Mouse (Mus musculus) ES-E14 (cell line): ENCODE measurements around the gene Nf1. TPM values are rescaled to one million over a fixed set of nuclear protein-coding genes. Genes with fewer than 3 reads are reported as not detected.

ENCODE experiments used
- DNase-seq: peaks from one replicate; pipeline ENCODE4 v3.0.0-alpha.2; 2013; ENCODE audit warnings: low read depth, low spot score
- H3K27ac ChIP-seq: 2 replicates; pipeline ENCODE4 v1.5.1; 2012; ENCODE audit warnings: low read depth, mild to moderate bottlenecking, low read length, moderate library complexity, mixed read lengths; ENCODE audit not compliant: poor library complexity, insufficient read depth, severe bottlenecking
- H3K36me3 ChIP-seq: 2 replicates; pipeline ENCODE4 v1.6.1; 2012; ENCODE audit warnings: mild to moderate bottlenecking, low read length, moderate library complexity, mixed read lengths; ENCODE audit not compliant: control insufficient read depth, poor library complexity, insufficient read depth, severe bottlenecking
- H3K4me1 ChIP-seq, 2 experiments: fragments of 150-350 bp in 1 of 2; sonication (generic) in 1 of 2; 2 replicates each; pipeline ENCODE4 v1.6.1; 2012; ENCODE audit warnings: low read length in 2 of 2, mild to moderate bottlenecking in 1 of 2, mixed read lengths in 1 of 2; ENCODE audit not compliant: control insufficient read depth in 2 of 2, insufficient read depth in 2 of 2, poor library complexity in 1 of 2
- H3K4me3 ChIP-seq, 2 experiments: fragments of 150-350 bp in 1 of 2; sonication (generic) in 1 of 2; 2 replicates each; pipeline ENCODE4 v1.5.1; 2012; ENCODE audit warnings: low read length in 2 of 2, low read depth in 1 of 2, mild to moderate bottlenecking in 1 of 2, mixed read lengths in 1 of 2; ENCODE audit not compliant: insufficient read depth in 1 of 2, poor library complexity in 1 of 2, severe bottlenecking in 1 of 2
- H3K9ac ChIP-seq: 2 replicates; pipeline ENCODE4 v1.6.1; 2012; ENCODE audit warnings: low read depth, mild to moderate bottlenecking, low read length, mixed read lengths; ENCODE audit not compliant: poor library complexity, insufficient read depth, severe bottlenecking
- H3K9me3 ChIP-seq: fragments of 150-350 bp; sonication (generic); 2 replicates; pipeline ENCODE4 v1.6.1; 2012; ENCODE audit warnings: low read depth, mild to moderate bottlenecking, low read length; ENCODE audit not compliant: control insufficient read depth, insufficient read depth
- CHD2 ChIP-seq: IDR thresholded peaks from 2 replicates; pipeline ENCODE4 v1.6.1; 2014; ENCODE audit warnings: mild to moderate bottlenecking, low read depth, low read length, inconsistent platforms
- HCFC1 ChIP-seq: IDR thresholded peaks from 2 replicates; pipeline ENCODE4 v1.6.1; 2012; ENCODE audit warnings: low read length, inconsistent platforms, borderline replicate concordance; ENCODE audit not compliant: insufficient read depth
- MAFK ChIP-seq: IDR thresholded peaks from 2 replicates; pipeline ENCODE4 v1.6.1; 2014; ENCODE audit warnings: mild to moderate bottlenecking, low read depth, low read length, inconsistent platforms; ENCODE audit not compliant: insufficient read depth
- ZC3H11A ChIP-seq: IDR thresholded peaks from 2 replicates; pipeline ENCODE4 v1.6.1; 2012; ENCODE audit warnings: low read depth, mild to moderate bottlenecking, inconsistent platforms, low read length, borderline replicate concordance
- ZNF384 ChIP-seq: IDR thresholded peaks from 2 replicates; pipeline ENCODE4 v1.6.1; 2012; ENCODE audit warnings: low read depth, low read length, inconsistent platforms
- in situ Hi-C, 2 experiments: fragments of 600-800 bp; cut with MboI; formaldehyde crosslinking; loops; one replicate each; pipeline ENCODE4 v1.15.1; 2025; ENCODE audit warnings: low sequenced_read_pairs in 2 of 2, inconsistent platforms in 1 of 2; ENCODE audit not compliant: unreplicated experiment in 2 of 2
- total RNA-seq: library from RNA; depleted of rRNA; stranded (reverse); fragments of 300-350 nt; gene quantifications from 2 replicates; pipeline ENCODE4 v1.2.3, GENCODE M21; 2012

The Nf1 gene
- total RNA-seq, 1 experiment = 15.3 TPM

DNA sequence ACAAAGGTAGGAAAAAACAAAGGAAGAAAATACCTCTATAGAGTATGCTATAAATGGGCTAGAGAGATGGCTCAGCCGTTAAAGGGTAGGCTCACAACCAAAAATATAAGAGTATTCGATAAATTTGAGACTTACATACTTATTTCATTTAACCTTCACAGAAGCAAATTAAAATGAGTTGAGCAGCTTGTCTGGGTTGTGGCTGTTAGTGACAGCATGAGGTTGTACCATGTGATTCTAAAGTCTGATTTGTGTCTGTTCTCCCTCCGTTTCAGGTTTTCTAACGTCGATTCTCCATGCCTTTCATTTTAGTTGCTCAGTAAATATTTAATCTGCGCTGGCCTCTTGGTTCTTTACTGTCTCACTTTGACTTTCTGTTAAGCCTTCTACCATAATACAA lies 179.8 kb downstream of the Nf1 start:
- no peaks in the 10 kb centered on the region for H3K36me3 ChIP-seq
- in situ Hi-C loops = no loop called here
- no peak overlapping the region for H3K9ac ChIP-seq
- no peaks in the 10 kb centered on the region for H3K4me1 ChIP-seq
- no peak for TF ChIP-seq MAFK
- DNase-seq = no peak
- H3K4me3 ChIP-seq = no peak overlapping the region
- H3K27ac ChIP-seq = no peak overlapping the region
- no peaks in the 10 kb centered on the region for H3K9me3 ChIP-seq

DNA sequence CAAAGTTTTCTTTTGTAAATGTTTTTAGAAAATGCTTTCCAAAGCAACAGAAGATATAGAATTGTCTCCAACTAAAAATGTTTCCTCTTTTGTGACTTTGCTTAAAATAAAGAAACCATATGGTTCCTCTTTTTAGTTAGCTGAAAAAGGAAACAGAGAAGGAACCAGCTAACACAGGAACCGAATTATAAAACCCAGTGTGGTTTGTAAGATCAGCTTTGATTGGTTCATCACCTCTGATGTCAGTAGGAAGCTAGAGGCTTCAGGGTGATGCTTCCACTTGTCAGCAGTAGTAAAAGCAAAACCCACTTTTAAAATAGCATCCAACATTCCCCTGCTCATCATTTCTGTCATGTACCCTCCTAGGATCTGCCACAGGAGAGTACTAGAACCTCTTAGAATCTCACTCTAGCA lies 180.4 kb downstream of the Nf1 start:
- H3K4me1 ChIP-seq = no peaks in the 10 kb centered on the region
- H3K4me3 ChIP-seq = no peak overlapping the region
- in situ Hi-C loops = no loop called here
- TF ChIP-seq CHD2 = no peak
- no peak for DNase-seq
- no peaks in the 10 kb centered on the region for H3K9me3 ChIP-seq
- H3K9ac ChIP-seq = no peak overlapping the region
- H3K27ac ChIP-seq = no peak overlapping the region
- H3K36me3 ChIP-seq = no peaks in the 10 kb centered on the region

- no peak overlapping the region for H3K27ac ChIP-seq
- in situ Hi-C loops = no loop called here
- H3K9ac ChIP-seq = no peak overlapping the region
- no peak for TF ChIP-seq CHD2
- TF ChIP-seq ZNF384 = no peak
- TF ChIP-seq HCFC1 = no peak
- TF ChIP-seq MAFK = no peak
- no peak for TF ChIP-seq ZC3H11A
- H3K9me3 ChIP-seq = no peaks in the 10 kb centered on the region
- no peaks in the 10 kb centered on the region for H3K4me1 ChIP-seq
- H3K36me3 ChIP-seq = no peaks in the 10 kb centered on the region
- H3K4me3 ChIP-seq = no peak overlapping the region
- DNase-seq = no peak
Observed at GRCm38 (mm10) chr11:79520772-79521171, 181.3 kb downstream of the Nf1 start.

- DNase-seq = no peak
- Histone ChIP-seq H3K36me3 (no peaks in the 10 kb centered on the region), H3K4me1 (no peaks in the 10 kb centered on the region), H3K27ac (no peak overlapping the region), H3K9me3 (no peaks in the 10 kb centered on the region), H3K9ac (no peak overlapping the region), H3K4me3 (no peak overlapping the region)
- TF ChIP-seq CHD2 = no peak
- TF ChIP-seq ZNF384 = no peak
- TF ChIP-seq HCFC1 = no peak
- TF ChIP-seq ZC3H11A = no peak
- TF ChIP-seq MAFK = no peak
- in situ Hi-C loops = no loop called here
Observed at GRCm38 (mm10) chr11:79521930-79522329, 182.4 kb downstream of the Nf1 start.

DNA sequence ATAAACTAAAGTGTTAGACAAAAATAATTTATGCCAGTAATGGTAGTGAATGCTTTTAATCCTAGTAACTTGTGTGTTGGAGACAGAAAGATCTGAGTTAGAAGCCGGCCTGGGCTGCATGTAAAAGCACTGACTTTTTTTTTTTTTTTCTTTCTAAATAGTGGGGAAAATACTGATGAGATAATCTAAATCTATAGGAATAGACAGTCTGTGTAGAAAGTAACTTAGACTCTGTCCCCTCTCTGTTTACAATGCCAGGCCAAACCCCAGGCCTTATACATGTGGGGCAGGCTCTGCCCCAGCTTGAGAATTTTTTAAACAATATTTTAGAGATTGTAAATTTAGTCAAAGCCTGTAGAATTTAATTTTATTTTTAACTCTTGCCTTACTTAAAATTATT lies 183.5 kb downstream of the Nf1 start:
- in situ Hi-C loops = no loop called here

More for the DNA sequence above, 183.5 kb downstream of the Nf1 start:
- Histone ChIP-seq H3K9me3 (no peaks in the 10 kb centered on the region), H3K27ac (no peak overlapping the region), H3K4me3 (no peak overlapping the region), H3K36me3 (peaks cover 2% of the 10 kb centered on the region; the same call in 1 of the 2 replicates), H3K9ac (no peak overlapping the region), H3K4me1 (no peaks in the 10 kb centered on the region)
- DNase-seq = no peak
- TF ChIP-seq HCFC1 = no peak
- no peak for TF ChIP-seq MAFK
- TF ChIP-seq ZC3H11A = no peak
- TF ChIP-seq CHD2 = no peak
- TF ChIP-seq ZNF384 = no peak
